ENCODE assay signal across 20 mouse cellular contexts in the genomic region with DNA sequence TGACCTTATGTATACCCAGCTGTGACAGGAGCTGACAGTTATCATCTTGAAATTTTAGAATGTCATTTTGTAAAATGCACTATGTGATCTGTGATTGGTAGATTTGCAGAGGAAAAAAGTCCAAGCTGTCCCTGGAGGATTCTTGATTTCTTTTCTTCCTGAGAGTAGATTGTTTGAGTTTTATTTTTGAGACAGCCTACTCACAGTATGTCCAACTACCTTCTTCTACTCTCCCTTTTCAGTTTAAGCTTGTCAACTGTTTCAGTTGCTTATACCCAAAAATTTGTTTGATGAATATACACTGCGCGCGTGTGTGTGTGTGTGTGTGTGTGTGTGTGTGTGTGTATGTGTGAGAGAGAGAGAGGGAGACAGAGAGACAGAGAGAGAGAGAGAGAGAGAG.
DNase-seq lines count a peak whose midpoint lies in the region; ATAC-seq lines count a peak whose summit lies in the region.
"Had no signal": no experiment of that assay in that cellular context is flagged by ENCODE, and none has a peak within 500 bp of the region (broad histone marks: within the 10 kb centered on the region; RNA-seq: fewer than 3 reads in every experiment).

No protein-coding gene starts in this region.

- ATAC-seq in frontal cortex, adult (ENCODE audit: low TSS enrichment), result peak; percentile 97
- no peak for ATAC-seq in activated CD4-positive, CD25-positive, alpha-beta regulatory T cell, adult 4 months
- ATAC-seq: CD4-positive, CD25-positive, alpha-beta regulatory T cell, adult 4 months; Patski had no signal

- DNase-seq in frontal cortex, postnatal 25 days (ENCODE audit: low spot score in 2 of 2), result no peak
- DNase-seq in brain, adult 2 months (ENCODE audit: low read depth, low spot score), result peak; percentile 39
- peak; percentile 34 for DNase-seq in telencephalon, adult 2 months (ENCODE audit: low read depth, low spot score)
- no peak for DNase-seq in spleen, postnatal 4 days (ENCODE audit: low spot score in 2 of 2)
- DNase-seq: adrenal gland, adult 2 months; adrenal gland, adult 8-10 months; adrenal gland, postnatal 10 days; adrenal gland, postnatal 14 days; adrenal gland, postnatal 25 days; adrenal gland, postnatal 36 days; B cell, adult 2 months; cerebellum, adult 11 months; cerebellum, adult 11-12 months; cerebellum, adult 18-20 months; cerebellum, adult 2 months; cerebellum, adult 8-10 months had no signal

Comparison
In these comparisons a context has a peak if more than half of its experiments do, and no peak if none do; other contexts are left out.
1. DNase-seq: peak in brain, adult 2 months (single experiment) and telencephalon, adult 2 months (single experiment); none in frontal cortex, postnatal 25 days (0 of 2) and spleen, postnatal 4 days (0 of 2).